Mouse (Mus musculus) hindbrain, embryonic 14.5 days (tissue): ENCODE data around the gene Ergic1. TPM values are rescaled to one million over a fixed set of nuclear protein-coding genes. Genes with fewer than 3 reads are reported as not detected.
A peak's percentile ranks its signal among the peaks of the same experiment; 100 is the strongest.

Source experiments
- ATAC-seq: fragments of 200-750 bp; cut with Nextera tagmentation; 2 replicates; pipeline ENCODE4 v1.8.0; 2017; ENCODE audit warnings: moderate number of reproducible peaks, mild to moderate bottlenecking, moderate TSS enrichment, moderate library complexity; ENCODE audit not compliant: low FRiP score
- DNase-seq: peaks from one replicate; pipeline ENCODE4 v3.0.0-alpha.2; 2015; ENCODE audit warnings: low spot score
- H3K27ac ChIP-seq: fragments of 300-500 bp; sonication (generic); 2 replicates; pipeline ENCODE4 v1.5.1; 2014; ENCODE audit warnings: mild to moderate bottlenecking, moderate library complexity
- H3K27me3 ChIP-seq: fragments of 300-500 bp; sonication (generic); 2 replicates; pipeline ENCODE4 v1.6.1; 2014; ENCODE audit warnings: mild to moderate bottlenecking, low read length, mixed read lengths; ENCODE audit not compliant: control insufficient read depth, insufficient read depth
- H3K36me3 ChIP-seq: fragments of 300-500 bp; sonication (generic); replicated peaks from 2 replicates; pipeline ENCODE4 v1.6.1; 2014; ENCODE audit not compliant: control insufficient read depth, insufficient read depth
- H3K4me1 ChIP-seq: fragments of 300-500 bp; sonication (generic); replicated peaks from 2 replicates; pipeline ENCODE4 v1.6.1; 2014; ENCODE audit warnings: antibody characterized with exemption, low read length, mixed read lengths; ENCODE audit not compliant: control insufficient read depth, insufficient read depth
- H3K4me2 ChIP-seq: fragments of 300-500 bp; sonication (generic); replicated peaks from 2 replicates; pipeline ENCODE4 v1.6.1; 2014; ENCODE audit warnings: mild to moderate bottlenecking, moderate library complexity
- H3K4me3 ChIP-seq: fragments of 300-500 bp; sonication (generic); replicated peaks from 2 replicates; pipeline ENCODE4 v1.5.1; 2014; ENCODE audit warnings: mild to moderate bottlenecking, low read length
- H3K9ac ChIP-seq: fragments of 300-500 bp; sonication (generic); 2 replicates; pipeline ENCODE4 v1.6.1; 2014
- H3K9me3 ChIP-seq: fragments of 300-500 bp; sonication (generic); 2 replicates; pipeline ENCODE4 v1.6.1; 2016; ENCODE audit warnings: low read length; ENCODE audit not compliant: control insufficient read depth
- WGBS: fragments of 180-500 bp; shearing (Covaris S2); extraction: QIAGEN DNeasy Blood & Tissue Kit; methylation state at CpG from one replicate; pipeline ENCODE4 v1.1.7; 2014; 5-methylcytosine and 5-hydroxymethylcytosine counted together
- polyA plus RNA-seq: library from polyadenylated mRNA; unstranded; fragments of >200 nt; fragmentation: Nextera tagmentation; extraction: Ambion mirVana; gene quantifications from 2 replicates; pipeline ENCODE4 v1.2.1, GENCODE M21; 2014

Ergic1 gene
- polyA plus RNA-seq: 110 and 119 TPM in 2 replicates

- Histone ChIP-seq H3K9me3 (no peaks in the 10 kb centered on the region), H3K9ac (peak within 1 kb of the TSS; percentile 92), H3K36me3 (peaks cover 10% of the 10 kb centered on the region), H3K4me1 (peaks cover 18% of the 10 kb centered on the region), H3K27me3 (no peaks in the 10 kb centered on the region), H3K4me3 (peak within 1 kb of the TSS; percentile 88), H3K4me2 (peak within 1 kb of the TSS; percentile 71), H3K27ac (peak within 1 kb of the TSS; percentile 79)
- 0% methylated on average over 35 of the region's 36 CpGs for WGBS
- DNase-seq: peak; percentile 92
- ATAC-seq: peak; percentile 97
Observed at GRCm38 (mm10) chr17:26561290-26561640, at the start of gene Ergic1. Ergic1 (plus strand) TSS chr17:26561489.

- no peaks in the 10 kb centered on the region for H3K36me3 ChIP-seq
- ATAC-seq (no peak), DNase-seq (no peak)
- WGBS: 69% methylated on average over 7 of the region's 7 CpGs
- no peak overlapping the region for H3K27ac ChIP-seq
- H3K27me3 ChIP-seq: no peaks in the 10 kb centered on the region
- H3K9me3 ChIP-seq: no peaks in the 10 kb centered on the region
- H3K4me3 ChIP-seq: no peak overlapping the region
- no peak overlapping the region for H3K9ac ChIP-seq
- no peak overlapping the region for H3K4me2 ChIP-seq
- peaks cover under 1% of the 10 kb centered on the region; the same call in 1 of the 2 replicates for H3K4me1 ChIP-seq
Observed at GRCm38 (mm10) chr17:26511816-26512774, 49.2 kb upstream of the Ergic1 start.

- H3K9ac ChIP-seq: no peak overlapping the region
- no peak overlapping the region for H3K27ac ChIP-seq
- H3K4me2 ChIP-seq: no peak overlapping the region
- no peaks in the 10 kb centered on the region for H3K27me3 ChIP-seq
- H3K36me3 ChIP-seq: no peaks in the 10 kb centered on the region
- H3K4me1 ChIP-seq: no peaks in the 10 kb centered on the region
- 77% methylated on average over 7 of the region's 7 CpGs for WGBS
- H3K4me3 ChIP-seq: no peak overlapping the region
- H3K9me3 ChIP-seq: no peaks in the 10 kb centered on the region
- no peak for DNase-seq
- ATAC-seq: no peak
Observed at GRCm38 (mm10) chr17:26512961-26513360, 48.3 kb upstream of the Ergic1 start.

- no peaks in the 10 kb centered on the region for H3K9me3 ChIP-seq
- 80% methylated on average over 6 of the region's 6 CpGs for WGBS
Observed at GRCm38 (mm10) chr17:26513459-26514290, 47.6 kb upstream of the Ergic1 start.

GRCm38 (mm10) chr17:26514581-26515030 lies 46.7 kb upstream of the Ergic1 start:
- H3K27ac ChIP-seq: no peak overlapping the region
- no peak overlapping the region for H3K4me3 ChIP-seq
- H3K36me3 ChIP-seq: no peaks in the 10 kb centered on the region
- no peak overlapping the region for H3K4me2 ChIP-seq
- H3K27me3 ChIP-seq: no peaks in the 10 kb centered on the region
- no peaks in the 10 kb centered on the region for H3K9me3 ChIP-seq
- no peak overlapping the region for H3K9ac ChIP-seq
- 81% methylated on average over 3 of the region's 3 CpGs for WGBS
- H3K4me1 ChIP-seq: no peaks in the 10 kb centered on the region
- DNase-seq: no peak
- ATAC-seq: no peak

More at GRCm38 (mm10) chr17:26513459-26514290, 47.6 kb upstream of the Ergic1 start:
- Histone ChIP-seq H3K4me3 (no peak overlapping the region), H3K36me3 (no peaks in the 10 kb centered on the region), H3K27me3 (no peaks in the 10 kb centered on the region), H3K4me2 (no peak overlapping the region), H3K27ac (no peak overlapping the region), H3K9ac (no peak overlapping the region), H3K4me1 (no peaks in the 10 kb centered on the region)
- DNase-seq: no peak
- no peak for ATAC-seq

GRCm38 (mm10) chr17:26515675-26516074 lies 45.6 kb upstream of the Ergic1 start:
- no peak overlapping the region for H3K4me2 ChIP-seq
- 93% methylated on average over 4 of the region's 4 CpGs for WGBS
- H3K9ac ChIP-seq: no peak overlapping the region
- DNase-seq (no peak), ATAC-seq (no peak)
- H3K27me3 ChIP-seq: no peaks in the 10 kb centered on the region
- no peaks in the 10 kb centered on the region for H3K9me3 ChIP-seq
- H3K27ac ChIP-seq: no peak overlapping the region
- H3K4me3 ChIP-seq: no peak overlapping the region
- no peaks in the 10 kb centered on the region for H3K36me3 ChIP-seq
- H3K4me1 ChIP-seq: no peaks in the 10 kb centered on the region

- 85% methylated on average over 3 of the region's 3 CpGs for WGBS
- H3K4me2 ChIP-seq: no peak overlapping the region
- no peak overlapping the region for H3K9ac ChIP-seq
- no peaks in the 10 kb centered on the region for H3K9me3 ChIP-seq
- no peaks in the 10 kb centered on the region for H3K36me3 ChIP-seq
- H3K27me3 ChIP-seq: no peaks in the 10 kb centered on the region
- H3K4me3 ChIP-seq: no peak overlapping the region
- no peak for ATAC-seq
- no peak for DNase-seq
- H3K27ac ChIP-seq: no peak overlapping the region
- H3K4me1 ChIP-seq: no peaks in the 10 kb centered on the region
Observed at GRCm38 (mm10) chr17:26518306-26518705, 43.0 kb upstream of the Ergic1 start.

- no peaks in the 10 kb centered on the region for H3K9me3 ChIP-seq
- no peaks in the 10 kb centered on the region for H3K4me1 ChIP-seq
- no peak overlapping the region for H3K27ac ChIP-seq
- no peaks in the 10 kb centered on the region for H3K27me3 ChIP-seq
- no peak overlapping the region for H3K9ac ChIP-seq
- DNase-seq (no peak), ATAC-seq (no peak)
- H3K4me2 ChIP-seq: no peak overlapping the region
- no peaks in the 10 kb centered on the region for H3K36me3 ChIP-seq
- WGBS: 76% methylated on average over 4 of the region's 4 CpGs
- no peak overlapping the region for H3K4me3 ChIP-seq
Observed at GRCm38 (mm10) chr17:26522711-26523110, 38.6 kb upstream of the Ergic1 start.

GRCm38 (mm10) chr17:26524316-26524715 lies 37.0 kb upstream of the Ergic1 start:
- no peak for ATAC-seq
- H3K9ac ChIP-seq: no peak overlapping the region

More at GRCm38 (mm10) chr17:26524316-26524715, 37.0 kb upstream of the Ergic1 start:
- Histone ChIP-seq H3K9me3 (no peaks in the 10 kb centered on the region), H3K36me3 (no peaks in the 10 kb centered on the region), H3K4me2 (no peak overlapping the region), H3K27me3 (no peaks in the 10 kb centered on the region), H3K4me3 (no peak overlapping the region), H3K4me1 (no peaks in the 10 kb centered on the region), H3K27ac (no peak overlapping the region)
- no peak for DNase-seq
